Mouse (Mus musculus): ENCODE data around the gene Tmod1.

DNA sequence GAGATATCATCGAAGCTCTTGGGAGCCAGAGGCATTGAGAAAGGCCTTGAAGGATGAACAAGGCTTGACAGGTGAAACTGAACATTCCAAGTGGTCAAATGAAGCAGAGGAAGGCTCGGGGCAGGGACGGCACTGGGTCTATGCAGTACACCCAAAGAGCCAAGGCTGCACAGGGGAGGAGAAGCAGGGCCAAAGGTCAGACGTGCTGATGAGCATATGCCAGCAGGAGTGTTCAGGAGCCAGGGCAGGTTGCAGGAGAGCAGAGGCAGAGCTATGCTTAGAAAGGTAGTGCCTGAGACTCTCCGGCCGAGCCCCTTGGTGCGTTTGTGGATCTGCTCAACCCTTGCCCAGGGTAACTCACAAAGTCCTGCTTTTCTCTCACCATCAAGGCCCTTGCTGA lies 57.8 kb downstream of the Tmod1 start:
- TF ChIP-seq CHD2 (IDR thresholded peaks at IDR 0.05; ENCODE audit: low read depth, low read length), result no peak
- TF ChIP-seq HCFC1 (IDR thresholded peaks at IDR 0.05; ENCODE audit: borderline replicate concordance, insufficient read depth, low read length), result no peak
- TF ChIP-seq ZC3H11A (IDR thresholded peaks at IDR 0.05; ENCODE audit: borderline replicate concordance, low read depth, low read length), result no peak
- TF ChIP-seq ZNF384 (IDR thresholded peaks at IDR 0.05; ENCODE audit: low read depth, low read length), result no peak

Measured in ES-E14 (cell line).